Mouse (Mus musculus) stomach, postnatal 0 days (tissue): ENCODE data around the gene Fam219a.

Experiments used
- CTCF ChIP-seq: IDR thresholded peaks from 2 replicates; pipeline ENCODE4 v1.5.1; 2016; ENCODE audit warnings: antibody characterized with exemption, low read depth, mild to moderate bottlenecking, moderate library complexity
- EP300 ChIP-seq: optimal IDR thresholded peaks from 2 replicates; pipeline ENCODE3; 2016; ENCODE audit warnings: antibody characterized with exemption

- TF ChIP-seq CTCF (no peak), EP300 (no peak)
These were observed 33.5 kb upstream of the Fam219a start for GRCm38 (mm10) chr4:41602818-41603217.
